Mouse (Mus musculus) left cerebral cortex, postnatal 36 days (tissue): ENCODE results near the gene Nacc1. TPM values are rescaled to one million over a fixed set of nuclear protein-coding genes. Genes with fewer than 3 reads are reported as not detected.
"Not testable (repeated sequence)": the region's sequence is repeated elsewhere in the genome, so short reads cannot be mapped to it uniquely, and the experiment has no call there.

Source experiments
- DNase-seq, 2 experiments: peaks; one replicate each; pipeline ENCODE4 v3.0.0; 2021 to 2022; ENCODE audit warnings: low spot score in 2 of 2, mixed read lengths in 1 of 2
- intact Hi-C: fragments of 180-260 bp; cut with DNase I; formaldehyde crosslinking; loops from one replicate; pipeline ENCODE4 v1.15.1; 2025
- total RNA-seq, 2 experiments: library from RNA; stranded (reverse); gene quantifications; 2 replicates each; pipeline ENCODE4 v1.2.3; 2021

The Nacc1 gene
- total RNA-seq, 2 experiments from 2014 or later, result 94.2 to 99.7 TPM

- intact Hi-C loops, result no loop called here
- no peak for DNase-seq
These were observed 57.5 kb downstream of the Nacc1 start for GRCm38 (mm10) chr8:84630145-84630544.

- DNase-seq, result no peak
- intact Hi-C loops, result no loop called here
These were observed 58.1 kb downstream of the Nacc1 start for GRCm38 (mm10) chr8:84629586-84629985.

- DNase-seq, result not testable (repeated sequence)
These were observed 64.2 kb downstream of the Nacc1 start for GRCm38 (mm10) chr8:84623425-84623824.

GRCm38 (mm10) chr8:84621102-84621625 is 66.5 kb downstream of the Nacc1 start:
- intact Hi-C loops, result no loop called here

More at GRCm38 (mm10) chr8:84623425-84623824, 64.2 kb downstream of the Nacc1 start:
- intact Hi-C loops, result not testable (repeated sequence)

More at GRCm38 (mm10) chr8:84621102-84621625, 66.5 kb downstream of the Nacc1 start:
- DNase-seq, result no peak

Other genes with a start within 250 kb of the Nacc1 start
- gene Ier2, start 25.0 kb downstream of the Nacc1 start, total RNA-seq, result 10 to 100 TPM in 1 of 2 experiments, 1 to 10 TPM in 1; 5.6 to 27.6 TPM
- gene Trmt1, start 1.6 kb downstream of the Nacc1 start, total RNA-seq, result 100 to 1,000 TPM in 1 of 2 experiments, 10 to 100 TPM in 1; 84.5 to 124 TPM
- gene Lyl1, start 13.6 kb upstream of the Nacc1 start, total RNA-seq, result 1 to 10 TPM; 2.4 to 3.4 TPM
- gene G430095P16Rik, start 35.1 kb upstream of the Nacc1 start, total RNA-seq, result not detected
- gene Nfix, start 112.5 kb upstream of the Nacc1 start, total RNA-seq, result 100 to 1,000 TPM; 303 to 353 TPM
- gene Dand5, start 135.0 kb upstream of the Nacc1 start, total RNA-seq, result 10 to 100 TPM; 10.3 to 10.9 TPM
- gene Gadd45gip1, start 143.7 kb upstream of the Nacc1 start, total RNA-seq, result 10 to 100 TPM; 26.3 to 26.9 TPM
- gene Rad23a, start 152.8 kb upstream of the Nacc1 start, total RNA-seq, result 10 to 100 TPM; 77.9 to 78.8 TPM
- gene Calr, start 159.1 kb upstream of the Nacc1 start, total RNA-seq, result 100 to 1,000 TPM; 435 to 511 TPM
- gene Farsa, start 169.1 kb upstream of the Nacc1 start, total RNA-seq, result 10 to 100 TPM; 46.2 to 47.8 TPM
- gene Syce2, start 184.2 kb upstream of the Nacc1 start, total RNA-seq, result 1 to 10 TPM; 8.3 TPM
- 10 to 100 TPM; 29.6 to 42.4 TPM for gene Gcdh, start 206.1 kb upstream of the Nacc1 start, total RNA-seq
- gene Klf1, start 214.1 kb upstream of the Nacc1 start, total RNA-seq, result not detected
- 1 to 10 TPM; 3.1 to 4.1 TPM for gene Dnase2a, start 220.7 kb upstream of the Nacc1 start, total RNA-seq
- gene Mast1, start 249.5 kb upstream of the Nacc1 start, total RNA-seq, result 10 to 100 TPM; 85.9 to 94.2 TPM